Mouse (Mus musculus) c-Kit-negative CD71-positive TER-119-positive erythroid progenitor cells, embryonic 14.5 days (primary cell): ENCODE measurements around the gene Elk3.

ENCODE experiments used
- DNase-seq: peaks from one replicate; pipeline ENCODE4 v3.0.0-alpha.2; 2013; ENCODE audit warnings: low read depth, low spot score

Elk3 gene

DNA sequence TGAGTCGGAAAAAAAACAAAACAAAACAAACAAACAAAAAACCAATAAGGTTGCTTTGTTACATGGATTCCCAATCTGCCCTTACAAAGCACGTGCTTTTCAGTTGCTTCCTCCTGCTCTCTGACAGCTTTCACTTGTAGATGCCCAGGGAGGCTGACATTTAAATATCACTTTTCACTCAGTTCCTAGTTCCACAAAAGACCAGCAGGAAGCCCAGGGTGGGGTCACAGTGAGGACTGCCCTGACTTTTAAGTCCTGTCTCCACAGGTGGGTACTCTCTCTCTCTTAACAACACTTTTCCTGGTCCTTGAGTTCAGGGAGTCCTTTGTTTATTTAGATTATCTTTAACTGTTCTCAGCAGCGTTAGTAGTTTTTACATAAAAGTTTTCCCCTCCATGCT lies 68.7 kb downstream of the Elk3 start:
- no peak for DNase-seq

DNA sequence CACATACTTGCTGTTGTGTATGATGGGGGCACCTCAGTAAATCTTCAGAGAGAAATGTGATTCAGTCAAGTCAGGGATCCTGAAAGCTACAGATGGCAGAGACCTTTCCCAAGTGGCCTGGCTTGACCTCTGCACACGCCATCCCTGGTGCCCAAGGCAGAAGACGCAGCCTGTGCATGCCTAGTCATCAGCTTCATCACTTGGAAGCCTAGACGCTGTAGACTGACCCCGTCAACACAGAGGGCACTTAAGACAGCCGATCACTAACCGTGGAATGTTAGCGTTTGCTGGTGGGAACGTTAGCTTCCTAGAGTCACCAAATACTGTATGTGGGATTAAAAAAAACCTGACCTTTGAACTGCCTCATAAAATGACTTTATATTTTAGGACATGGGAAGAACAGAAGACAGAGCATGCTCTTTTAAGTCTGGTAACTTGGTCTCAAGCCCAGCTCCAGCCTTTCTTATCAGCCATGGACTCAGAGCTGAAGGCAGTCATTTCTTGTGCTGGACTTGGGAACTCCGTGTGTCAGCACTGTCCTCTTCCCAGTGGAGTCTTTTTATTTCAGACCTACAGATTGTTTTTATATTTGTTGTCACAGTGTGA lies 71.6 kb downstream of the Elk3 start:
- DNase-seq: no peak

DNA sequence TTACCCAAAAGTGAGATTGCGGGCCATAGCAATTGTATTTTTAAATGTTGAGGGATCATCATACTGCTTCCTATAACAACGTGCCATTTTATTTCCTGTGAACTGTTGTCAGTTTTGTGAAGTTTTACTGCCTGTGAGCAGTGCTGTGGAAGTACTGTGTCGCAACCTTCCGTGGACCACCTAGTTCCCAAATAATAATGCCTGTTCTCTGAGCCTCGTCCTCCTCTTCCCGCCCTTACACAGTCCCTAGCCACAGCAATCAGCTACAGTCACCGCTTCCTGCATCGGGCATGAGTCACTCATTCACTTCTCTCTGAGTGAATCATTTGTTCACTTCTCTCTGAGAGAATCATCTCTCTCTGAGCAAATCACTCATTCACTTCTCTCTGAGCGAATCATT lies 76.2 kb downstream of the Elk3 start:
- DNase-seq: no peak

DNA sequence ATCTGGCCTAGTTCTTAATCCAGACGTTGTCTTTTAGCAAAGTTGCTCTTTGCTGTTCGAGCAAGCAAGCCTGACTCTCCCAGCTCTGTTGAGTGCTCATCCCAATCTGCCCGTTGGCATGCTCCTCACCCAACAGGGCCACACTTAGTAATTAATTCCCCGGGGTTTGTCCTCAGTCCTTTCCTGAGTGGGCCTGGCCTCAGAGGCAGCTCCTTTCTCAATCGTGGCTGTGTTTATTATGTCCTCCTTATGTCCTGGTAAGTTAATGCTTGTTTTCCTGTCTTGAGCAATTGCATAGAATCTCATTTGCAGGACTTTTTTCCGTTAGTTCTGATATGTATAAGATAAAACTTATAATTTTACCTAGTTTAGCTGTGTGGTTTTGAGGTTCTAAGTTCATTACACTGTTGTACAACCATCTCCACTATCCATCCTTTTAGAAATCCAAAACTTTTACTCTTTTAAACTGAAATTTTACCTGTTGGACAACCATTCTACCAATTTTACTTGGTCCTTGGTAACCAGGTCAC lies 77.2 kb downstream of the Elk3 start:
- no peak for DNase-seq

DNA sequence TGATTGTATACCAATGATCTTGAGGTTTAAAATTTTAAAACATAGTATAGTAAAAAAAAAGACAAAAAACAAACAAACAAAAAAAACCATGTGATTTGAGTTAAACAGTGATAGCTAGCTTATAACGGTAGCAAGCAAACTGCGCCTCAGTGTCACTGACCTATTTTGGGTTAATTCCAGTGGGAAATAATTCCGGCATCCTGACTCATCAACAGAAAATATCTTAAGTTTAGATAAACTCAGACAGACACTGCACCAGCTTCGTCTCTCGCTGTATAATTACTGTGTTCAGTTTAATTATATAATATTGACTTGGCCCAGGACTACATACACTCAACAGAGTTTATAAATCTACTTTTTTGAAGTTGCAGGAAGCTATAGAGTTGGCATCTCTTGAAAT lies 79.0 kb downstream of the Elk3 start:
- no peak for DNase-seq

DNA sequence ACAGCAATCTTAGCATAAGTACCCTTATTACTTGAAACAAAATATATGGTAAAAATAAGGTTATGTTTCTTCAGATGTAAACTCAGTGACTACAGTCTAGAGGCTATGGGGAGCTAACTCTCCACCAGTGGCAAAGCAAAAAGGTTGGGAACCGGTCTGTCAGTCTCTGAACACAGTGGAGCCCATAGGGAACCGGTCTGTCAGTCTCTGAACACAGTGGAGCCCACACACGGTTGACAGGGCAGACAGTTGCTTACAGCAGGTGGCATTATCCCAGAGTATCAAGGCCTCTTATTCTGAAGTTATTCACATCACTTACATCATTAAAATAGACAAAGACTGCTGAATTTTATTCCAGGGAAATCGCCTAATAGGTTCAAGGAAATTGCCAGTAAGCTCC lies 79.4 kb downstream of the Elk3 start:
- no peak for DNase-seq

DNA sequence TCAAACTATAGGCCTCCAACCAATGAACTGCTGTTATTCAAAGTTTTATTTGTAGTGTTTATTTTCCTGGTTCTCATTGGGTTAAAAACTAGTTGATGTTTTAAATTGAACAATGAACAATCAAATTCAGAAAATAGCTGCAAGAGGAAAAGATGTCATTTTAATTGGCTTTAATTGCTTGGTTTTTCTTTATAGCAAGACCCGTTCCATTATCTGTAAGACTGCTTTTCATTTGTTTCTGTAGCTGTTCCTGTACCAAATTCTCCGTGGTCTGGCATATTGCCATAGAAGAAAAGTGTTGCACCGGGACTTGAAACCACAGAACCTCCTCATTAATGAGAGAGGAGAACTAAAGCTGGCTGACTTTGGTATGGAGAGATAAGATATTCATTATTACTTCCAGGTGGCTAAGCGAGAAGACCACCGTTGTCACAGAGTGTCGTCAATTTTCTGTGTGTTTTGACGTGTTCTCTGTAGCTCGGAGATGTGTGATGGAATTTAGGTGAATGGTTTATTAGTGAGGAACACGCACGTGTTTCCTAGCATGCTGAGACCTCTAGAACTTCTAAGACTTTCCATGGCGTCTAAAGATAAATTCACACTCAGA lies 82.4 kb downstream of the Elk3 start:
- DNase-seq: no peak

DNA sequence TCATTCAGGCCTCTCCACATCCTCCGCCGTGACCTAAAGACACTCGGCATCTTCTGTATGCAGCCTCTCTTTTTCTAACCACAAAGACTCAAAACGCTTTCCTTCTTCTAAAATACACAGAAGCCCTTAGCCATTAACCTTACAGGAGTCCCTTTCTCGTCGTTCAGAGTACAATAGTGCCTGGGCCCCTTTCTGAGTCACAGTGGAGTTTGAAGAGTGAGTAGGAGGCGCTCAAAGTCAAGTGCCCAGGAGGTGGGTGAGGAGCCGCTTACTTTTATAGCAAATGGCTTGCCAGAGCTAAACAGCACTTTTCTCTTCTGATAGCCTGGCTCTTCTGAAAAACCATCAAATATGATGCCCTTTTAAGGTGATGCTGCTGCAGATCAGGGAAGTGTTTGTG lies 83.0 kb downstream of the Elk3 start:
- DNase-seq: no peak

DNA sequence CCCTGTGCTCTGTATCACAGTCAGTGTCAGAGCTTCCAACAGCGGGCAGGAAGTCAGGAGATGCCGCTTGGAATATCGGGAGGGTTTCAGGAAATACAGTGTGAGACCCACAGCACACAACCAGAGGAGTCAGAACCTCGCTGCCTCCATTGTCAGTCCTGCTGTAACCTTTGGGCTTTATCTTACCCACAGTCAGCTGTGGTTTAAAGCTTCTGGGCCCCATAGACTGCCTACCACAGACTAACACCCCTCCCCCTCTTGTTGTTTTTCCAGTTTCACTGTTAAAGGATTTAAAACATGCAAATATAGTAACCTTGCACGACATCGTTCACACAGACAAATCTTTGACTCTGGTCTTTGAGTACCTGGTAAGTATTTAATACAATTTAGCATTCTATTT lies 85.2 kb downstream of the Elk3 start:
- DNase-seq: no peak

DNA sequence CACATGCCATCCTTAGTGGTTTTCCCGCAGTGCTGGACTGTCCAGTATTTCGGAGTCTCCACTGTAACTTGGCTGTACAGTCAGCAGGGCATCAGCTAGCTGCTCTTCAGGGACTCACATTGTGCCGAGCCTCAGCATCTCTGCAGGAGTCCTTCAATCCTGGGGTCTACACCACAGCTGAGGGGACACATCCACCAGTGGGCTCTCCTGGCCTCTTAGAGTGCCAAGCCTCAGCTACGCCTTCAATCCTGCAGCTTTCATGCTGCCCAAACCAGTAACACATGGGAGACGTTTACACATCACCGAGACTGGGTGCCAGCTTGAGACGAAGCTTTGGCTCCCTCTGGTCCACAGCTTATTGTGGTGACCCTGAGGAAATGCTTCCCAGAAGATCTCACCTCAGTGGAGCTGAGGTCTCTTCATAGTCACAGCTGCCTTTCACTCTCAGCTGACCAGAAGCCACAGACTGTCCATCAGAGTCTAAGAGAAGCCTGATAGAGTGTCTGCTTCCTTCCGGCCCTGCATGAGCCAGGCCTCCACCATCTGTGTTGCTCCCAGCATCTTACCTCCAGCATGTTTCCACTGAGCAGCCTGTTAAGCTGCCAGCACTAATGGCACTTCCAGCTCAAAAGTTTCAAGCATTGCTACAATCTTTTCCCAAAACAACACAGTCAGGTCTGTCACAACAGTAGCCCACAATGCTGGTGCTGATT lies 95.7 kb downstream of the Elk3 start:
- no peak for DNase-seq

DNA sequence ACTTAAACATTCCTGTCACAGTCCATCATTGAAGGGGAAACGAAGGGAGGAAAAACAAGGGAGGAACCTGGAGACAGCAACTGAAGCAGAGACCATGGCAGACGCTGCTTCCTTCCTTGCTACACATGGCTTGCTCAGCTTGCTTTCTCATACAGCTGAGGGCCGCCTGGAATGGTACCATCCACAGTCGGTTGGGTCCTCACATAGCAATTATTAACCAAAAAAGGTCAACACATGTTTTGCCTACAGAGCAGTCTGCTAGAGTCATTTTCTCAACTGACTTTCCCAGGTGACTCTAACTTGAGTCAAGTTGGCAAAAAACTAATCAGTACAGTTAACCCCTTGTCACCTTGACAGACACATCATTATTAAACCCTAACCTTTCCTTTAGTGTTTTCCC lies 96.7 kb downstream of the Elk3 start:
- no peak for DNase-seq

DNA sequence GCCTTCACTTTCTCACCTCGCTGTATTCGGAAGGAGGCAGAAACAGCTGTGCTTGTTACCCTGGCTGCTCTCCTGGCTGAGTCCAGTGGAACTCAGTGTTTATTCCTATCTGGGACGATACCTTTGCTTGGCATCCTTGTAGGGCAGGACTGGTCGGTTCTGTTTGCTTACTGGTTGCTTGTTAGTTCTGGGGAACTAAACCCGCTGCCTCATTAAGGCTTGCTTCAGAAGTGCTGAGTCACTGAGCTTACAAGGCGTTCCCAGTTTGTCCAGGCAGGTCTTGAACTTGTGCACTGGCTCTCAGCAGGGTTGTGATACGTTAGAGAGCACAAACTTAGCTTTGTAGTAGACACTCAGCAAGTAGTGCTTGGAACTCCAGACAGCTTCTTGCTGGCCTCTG lies 97.6 kb downstream of the Elk3 start:
- DNase-seq: no peak

DNA sequence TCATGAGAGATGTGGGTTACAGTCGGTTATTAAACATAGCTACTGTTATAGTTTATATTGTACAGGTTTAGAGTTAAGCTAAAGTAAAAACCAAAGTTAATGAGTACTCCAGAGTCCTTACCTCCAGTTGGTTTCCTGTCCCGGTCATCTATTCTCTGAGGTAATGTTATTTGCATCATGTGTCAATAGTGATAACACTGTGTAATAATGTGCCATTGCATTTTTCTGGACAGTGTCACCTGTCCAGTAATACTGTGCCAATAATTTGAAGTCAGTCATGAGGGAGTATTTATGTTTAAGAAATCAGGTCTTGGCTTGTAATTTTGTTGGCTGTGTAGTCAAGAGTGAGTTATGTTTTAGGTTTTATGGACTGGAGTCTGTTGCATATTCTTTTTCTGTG lies 98.2 kb downstream of the Elk3 start:
- no peak for DNase-seq

DNA sequence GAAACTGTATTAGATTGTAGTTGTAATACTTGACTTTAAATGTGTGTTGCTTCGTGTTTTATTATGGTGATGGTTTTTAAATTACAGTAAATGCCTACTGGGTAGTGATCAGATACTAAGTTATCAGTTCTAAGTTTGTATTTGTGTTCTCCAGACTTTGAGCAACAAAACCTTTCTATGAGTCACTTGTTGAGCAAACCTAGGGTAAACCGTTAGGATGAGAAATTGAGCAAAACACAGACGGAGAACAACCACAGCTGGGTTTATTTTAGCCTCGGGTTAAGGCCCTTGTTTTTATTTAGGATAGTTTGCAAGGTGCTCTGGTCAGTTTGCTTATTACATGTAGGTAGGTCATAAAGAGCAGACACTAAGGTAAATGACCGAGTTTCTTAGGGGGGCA lies 103.8 kb downstream of the Elk3 start:
- DNase-seq: no peak

DNA sequence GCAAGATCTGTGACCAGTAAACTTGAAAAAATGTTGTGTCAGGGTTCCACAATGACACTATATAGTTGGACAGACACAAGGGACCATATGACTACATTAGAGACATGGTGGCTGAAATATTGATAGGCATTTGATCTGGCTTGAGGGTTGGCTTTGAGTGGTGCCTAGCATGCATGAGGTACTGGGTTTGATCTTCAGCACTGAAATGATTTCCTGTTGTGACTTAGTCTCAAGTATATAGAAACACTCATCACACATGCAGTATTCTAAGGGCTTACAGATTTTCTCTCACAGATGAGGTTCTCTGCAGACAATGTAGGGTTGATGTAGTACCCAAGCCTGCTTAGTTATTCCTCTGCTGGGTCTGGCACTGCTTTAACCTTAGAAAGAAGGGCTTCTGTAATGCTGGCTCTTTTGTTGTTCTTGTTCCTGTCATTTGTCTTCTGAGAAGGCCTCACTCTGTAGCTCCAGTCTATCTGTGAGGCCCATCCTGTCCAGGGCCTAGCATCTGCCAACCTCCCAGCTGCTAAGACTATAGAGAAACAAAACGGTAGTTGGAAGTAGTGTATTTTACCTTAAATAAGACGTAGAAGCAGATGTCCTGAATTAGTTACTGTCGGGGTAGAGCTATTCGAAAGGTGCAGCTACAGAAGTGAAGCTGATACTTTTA lies 105.5 kb downstream of the Elk3 start:
- DNase-seq: no peak

DNA sequence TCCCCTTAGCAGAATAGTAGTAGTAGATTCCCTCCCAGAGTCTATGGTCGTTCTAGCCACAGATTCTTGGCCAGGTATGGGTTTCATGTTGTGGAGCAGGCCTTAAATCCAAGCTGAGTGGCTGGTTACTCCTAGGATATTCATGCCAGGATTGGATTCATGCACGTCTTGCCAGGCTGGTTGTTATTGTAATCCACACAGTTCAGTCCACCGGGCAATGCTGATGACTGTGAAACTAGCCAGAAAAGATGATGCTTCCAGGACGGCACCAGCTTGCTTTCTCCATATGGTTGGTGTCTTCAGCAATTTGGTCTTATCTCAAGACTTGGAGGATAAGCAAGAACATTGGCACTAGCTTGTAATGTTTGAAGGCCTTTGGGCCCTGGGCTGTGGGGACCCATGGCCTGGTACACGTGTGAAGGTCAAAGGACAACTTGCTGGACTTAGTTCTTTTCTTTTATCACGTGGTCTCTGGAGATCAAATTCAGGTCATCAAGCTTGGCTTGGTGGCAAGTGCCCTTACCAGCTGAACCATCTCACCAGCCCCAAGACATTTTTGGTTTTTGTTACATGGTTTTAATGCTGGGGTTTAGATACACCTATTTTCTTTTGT lies 109.0 kb downstream of the Elk3 start:
- DNase-seq: no peak

DNA sequence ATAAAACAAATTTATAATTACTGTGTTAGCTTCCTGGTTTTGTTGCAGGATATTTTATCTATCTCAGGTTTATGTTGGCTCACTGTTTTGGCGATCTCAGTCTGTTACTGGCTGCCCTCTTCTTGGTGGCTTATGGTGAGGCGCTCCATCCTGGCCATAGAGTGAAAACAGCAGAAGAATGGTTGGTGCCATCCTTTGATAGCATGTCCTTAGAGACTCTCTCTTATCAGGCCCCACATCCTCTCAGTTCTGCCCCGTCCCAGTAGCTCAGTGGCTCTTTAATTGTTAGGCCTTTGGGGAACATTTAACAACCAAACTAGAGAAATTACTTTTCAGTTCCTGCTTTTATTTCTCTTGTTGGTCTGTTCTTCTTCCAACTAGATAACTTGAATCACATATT lies 112.0 kb downstream of the Elk3 start:
- no peak for DNase-seq
